Mouse (Mus musculus): ENCODE measurements around the gene Ednra.

DNA sequence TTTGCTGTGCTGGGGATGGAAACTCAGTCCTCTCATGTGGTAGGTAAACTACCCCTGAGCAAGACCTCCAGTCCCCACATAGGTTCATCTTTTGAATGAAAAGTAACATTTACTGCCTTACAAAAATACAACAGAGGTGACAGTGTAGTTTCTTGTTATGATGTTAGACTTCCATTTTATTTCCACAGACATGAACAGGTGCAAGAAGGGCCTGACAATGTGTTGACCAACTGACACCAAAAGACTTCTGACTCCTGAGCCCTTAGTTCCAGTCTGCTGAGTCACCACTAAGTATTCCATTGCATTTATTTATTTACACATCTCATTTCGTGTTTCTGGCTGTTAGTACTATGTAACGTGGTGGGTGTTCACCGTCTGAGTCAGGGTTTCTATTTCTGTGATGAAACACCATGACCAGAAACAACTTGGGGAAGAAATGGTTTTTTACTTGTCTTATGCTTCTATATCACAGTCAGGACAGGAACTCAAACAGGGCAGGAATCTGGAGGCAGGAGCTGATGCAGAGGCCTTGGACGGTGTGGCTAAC lies 64.7 kb downstream of the Ednra start:
- TF ChIP-seq CTCF (conservative IDR thresholded peaks at IDR 0.05; ENCODE audit: low read length), result no peak
- no peak for TF ChIP-seq NANOG (IDR thresholded peaks at IDR 0.05; ENCODE audit: borderline replicate concordance, low read length)
- no peak for TF ChIP-seq POU5F1 (IDR thresholded peaks at IDR 0.05; ENCODE audit: borderline replicate concordance, low read length)

All from E14TG2a.4 (cell line).